Mouse (Mus musculus): ENCODE results near the gene Amot. TPM values are rescaled to one million over a fixed set of nuclear protein-coding genes. Genes with fewer than 3 reads are reported as not detected.

Gene Amot
- total RNA-seq, 2 experiments from 2014 or later = 20.3 to 22.4 TPM

- DNase-seq (ENCODE audit: low spot score in 2 of 2) = no peak
Observed at GRCm38 (mm10) chrX:145483486-145484055, 21.4 kb downstream of the Amot start.

DNA sequence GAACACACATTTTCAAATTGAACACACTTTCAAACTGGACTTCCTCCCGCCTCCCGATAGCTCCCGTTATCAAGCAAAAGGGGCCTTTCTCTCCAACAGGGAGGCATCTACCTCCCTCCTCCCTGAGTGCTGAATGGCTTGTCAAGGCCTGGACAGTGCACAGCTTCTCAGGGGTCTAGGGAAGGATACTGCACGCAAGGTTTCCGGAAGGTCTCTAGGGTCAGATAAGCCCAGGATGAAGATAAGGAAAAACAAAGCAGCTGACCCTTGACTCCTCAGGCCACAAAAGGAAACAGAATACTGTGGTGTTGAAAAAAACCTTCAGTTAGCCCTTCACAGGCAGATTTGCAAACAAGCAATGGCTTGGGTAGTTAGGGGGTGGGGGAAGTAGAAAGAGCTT, 22.6 kb downstream of the Amot start:
- DNase-seq (ENCODE audit: low spot score in 2 of 2) = no peak

- no peak for DNase-seq (ENCODE audit: low spot score in 2 of 2)
Observed at GRCm38 (mm10) chrX:145479942-145480341, 25.0 kb downstream of the Amot start.

GRCm38 (mm10) chrX:145477725-145478194, 27.2 kb downstream of the Amot start:
- peak in 1 of 2 experiments; percentile 4 for DNase-seq (ENCODE audit: low spot score in 2 of 2)

GRCm38 (mm10) chrX:145477003-145477724, 27.8 kb downstream of the Amot start:
- no peak for DNase-seq (ENCODE audit: low spot score in 2 of 2)

DNA sequence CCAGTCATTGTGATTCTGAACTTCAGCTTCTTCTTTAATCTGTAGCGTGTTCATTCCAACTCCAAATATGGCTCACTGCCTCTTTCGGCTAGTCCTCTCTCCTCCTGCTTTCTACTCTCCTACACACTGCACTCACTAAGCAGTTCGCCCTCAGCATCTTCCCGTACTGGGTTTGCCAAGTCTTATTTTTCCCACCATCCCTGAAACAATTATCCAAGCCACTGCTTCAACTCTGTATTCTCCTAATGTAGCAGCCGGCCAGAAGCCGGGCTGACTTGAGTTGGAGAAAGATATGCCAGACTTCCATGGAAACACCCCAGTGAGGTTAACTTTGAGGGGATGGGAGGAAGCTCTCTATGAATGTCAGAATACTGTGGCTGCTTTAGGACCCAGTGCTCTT, 36.7 kb downstream of the Amot start:
- no peak for DNase-seq (ENCODE audit: low spot score in 2 of 2)

GRCm38 (mm10) chrX:145463524-145463923, 41.5 kb downstream of the Amot start:
- no peak for DNase-seq (ENCODE audit: low spot score in 2 of 2)

DNA sequence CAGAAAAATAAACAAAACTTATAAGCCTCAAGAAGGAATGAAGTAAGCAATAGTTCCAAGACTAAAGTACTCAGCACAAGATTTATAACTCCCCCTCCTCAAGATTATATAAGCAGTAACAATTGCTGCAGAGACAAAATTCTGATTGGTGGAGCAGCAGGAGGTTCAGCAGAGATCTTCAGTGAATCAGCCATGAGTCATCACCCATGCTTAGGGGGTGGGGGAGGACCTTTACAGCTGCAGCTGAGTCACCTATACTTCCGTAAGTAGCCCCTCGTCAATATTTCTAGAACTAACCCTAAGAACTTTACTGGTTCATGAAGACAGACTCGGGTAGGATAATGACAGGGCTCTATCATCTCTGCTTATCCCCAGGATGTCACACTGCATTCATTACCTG, 43.6 kb downstream of the Amot start:
- DNase-seq (ENCODE audit: low spot score in 2 of 2) = no peak

DNA sequence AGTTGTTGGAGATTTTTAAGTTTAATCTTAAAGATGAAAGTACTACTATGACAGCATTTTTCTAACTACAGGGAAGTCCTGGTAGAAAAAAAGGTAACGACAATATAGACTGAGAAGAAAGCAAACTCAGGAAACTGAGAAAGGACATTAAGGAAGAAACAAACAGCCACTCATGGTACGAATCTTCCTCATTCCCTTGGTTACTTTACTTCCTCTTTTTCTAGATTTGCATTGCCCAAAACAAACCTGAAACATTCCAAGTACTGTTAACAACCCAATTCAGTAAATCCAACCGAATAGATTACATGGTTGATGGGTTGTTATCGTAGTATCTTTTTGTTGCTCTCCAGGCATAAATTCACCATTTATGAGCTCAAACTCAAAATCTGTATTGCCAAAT, 48.7 kb downstream of the Amot start:
- DNase-seq (ENCODE audit: low spot score in 2 of 2) = no peak

DNA sequence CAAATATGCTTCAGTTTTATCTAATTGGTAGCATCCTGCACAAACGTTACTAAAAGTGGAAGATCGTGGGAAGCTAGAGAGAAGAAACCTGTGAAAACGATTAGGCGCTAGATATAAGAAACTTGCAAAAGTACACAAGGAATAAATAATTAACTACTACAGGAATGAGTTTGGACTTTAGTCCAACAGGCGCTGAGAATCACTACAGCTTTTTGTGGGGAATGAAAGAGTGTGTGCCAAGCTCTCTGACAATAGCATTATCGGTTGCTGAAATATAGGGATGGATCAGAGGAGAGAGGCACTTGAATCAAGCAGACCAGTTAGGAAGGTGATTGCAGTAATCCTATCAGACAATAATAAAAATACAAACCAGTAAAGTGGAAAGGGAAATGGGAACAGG, 49.4 kb downstream of the Amot start:
- DNase-seq (ENCODE audit: low spot score in 2 of 2) = no peak

DNA sequence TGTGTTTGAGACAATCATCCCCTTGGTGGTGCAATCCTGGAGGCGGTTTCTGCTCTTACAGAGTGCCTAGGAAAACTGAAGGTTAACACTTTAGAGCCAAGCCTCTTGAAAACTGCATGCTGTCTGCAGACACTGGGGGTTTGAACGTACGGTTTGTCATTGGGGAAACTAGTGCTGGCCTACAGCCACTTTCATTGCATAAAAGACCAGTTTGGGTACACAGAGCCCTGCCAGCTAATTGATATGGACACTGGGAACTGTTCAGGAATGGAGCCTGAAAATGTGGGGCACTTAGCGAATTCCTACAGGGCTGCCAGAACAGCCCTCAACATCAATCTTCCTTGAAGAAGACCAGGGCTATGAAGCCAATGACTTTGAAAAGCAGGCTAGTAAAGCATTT, 50.2 kb downstream of the Amot start:
- DNase-seq (ENCODE audit: low spot score in 2 of 2) = no peak

GRCm38 (mm10) chrX:145441526-145441925, 63.5 kb downstream of the Amot start:
- DNase-seq (ENCODE audit: low spot score in 2 of 2) = no peak

GRCm38 (mm10) chrX:145433652-145434051, 71.3 kb downstream of the Amot start:
- DNase-seq (ENCODE audit: low spot score in 2 of 2) = no peak

DNA sequence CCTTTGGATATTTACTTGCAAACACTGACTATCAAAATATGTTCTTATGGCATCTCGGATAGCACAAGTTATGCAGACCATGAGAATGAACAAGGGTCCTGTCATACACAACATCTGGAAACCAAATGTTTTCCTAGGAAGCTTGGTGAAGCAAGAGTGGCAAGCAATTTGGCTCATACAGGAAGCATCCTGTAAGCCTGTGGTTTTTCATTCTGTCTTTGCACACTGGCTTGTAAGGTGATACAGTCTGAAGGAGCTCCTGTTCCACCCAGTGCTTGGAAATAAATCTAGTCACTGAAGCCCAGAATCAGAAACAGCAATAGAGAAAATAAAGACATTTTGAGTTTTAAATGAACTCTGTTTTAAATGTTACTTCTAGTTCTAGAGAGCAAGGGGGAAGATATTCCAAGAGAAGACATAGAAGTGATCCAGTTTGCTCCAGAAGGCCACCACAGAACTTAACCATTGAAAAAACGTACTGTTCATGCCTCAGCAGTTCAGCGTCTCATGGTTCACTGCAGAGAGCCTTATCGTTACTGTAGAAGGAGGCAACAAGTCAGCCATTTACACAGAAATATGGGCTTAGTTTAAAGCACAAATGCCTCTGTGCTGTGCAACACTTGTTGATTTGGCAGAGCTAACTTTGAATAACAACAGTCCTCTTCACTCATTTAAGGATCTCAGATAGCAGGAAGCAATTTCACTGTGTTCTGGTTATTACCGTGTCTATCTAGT, 74.0 kb downstream of the Amot start:
- DNase-seq (ENCODE audit: low spot score in 2 of 2) = no peak

DNA sequence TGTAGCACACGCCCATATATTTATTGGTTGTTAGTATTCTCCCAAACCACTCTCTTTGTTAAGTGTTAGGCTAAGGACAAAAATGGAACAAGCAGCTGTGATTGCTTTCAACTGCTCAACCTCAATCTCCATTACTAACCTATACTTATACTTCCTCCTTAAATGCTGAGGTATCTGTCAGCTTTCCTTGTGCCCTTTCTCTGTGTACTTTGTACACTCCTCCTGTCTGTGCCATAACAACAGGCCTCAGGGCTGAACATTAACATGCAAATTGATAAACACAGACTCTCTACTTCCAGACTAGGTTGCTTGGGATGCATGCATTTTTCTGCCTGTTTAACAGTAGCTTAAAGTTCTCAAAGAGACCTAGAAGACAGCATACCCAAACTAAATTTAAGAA, 76.2 kb downstream of the Amot start:
- DNase-seq (ENCODE audit: low spot score in 2 of 2) = no peak

- DNase-seq (ENCODE audit: low spot score in 2 of 2) = no peak
Observed at GRCm38 (mm10) chrX:145424026-145424425, 81.0 kb downstream of the Amot start.

DNA sequence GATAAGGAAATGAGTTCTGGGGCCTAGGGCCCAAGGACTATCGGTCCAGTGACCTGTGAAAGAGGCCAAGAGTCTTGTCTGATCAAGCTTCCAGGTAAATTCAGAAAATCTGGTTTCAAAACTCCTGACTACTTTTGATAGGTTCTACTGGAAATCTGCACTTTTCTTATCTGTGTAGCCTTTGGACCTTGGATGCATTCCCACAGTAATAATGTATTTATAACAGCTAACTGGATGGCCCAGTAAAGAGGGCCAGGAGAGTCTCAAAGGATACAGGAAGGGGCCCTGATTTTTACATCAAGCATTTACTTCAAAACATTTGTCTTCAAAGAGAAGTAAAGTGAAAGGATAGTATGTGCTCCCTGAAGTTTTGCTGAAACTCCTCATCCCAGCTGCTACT, 90.7 kb downstream of the Amot start:
- no peak for DNase-seq (ENCODE audit: low spot score in 2 of 2)

DNA sequence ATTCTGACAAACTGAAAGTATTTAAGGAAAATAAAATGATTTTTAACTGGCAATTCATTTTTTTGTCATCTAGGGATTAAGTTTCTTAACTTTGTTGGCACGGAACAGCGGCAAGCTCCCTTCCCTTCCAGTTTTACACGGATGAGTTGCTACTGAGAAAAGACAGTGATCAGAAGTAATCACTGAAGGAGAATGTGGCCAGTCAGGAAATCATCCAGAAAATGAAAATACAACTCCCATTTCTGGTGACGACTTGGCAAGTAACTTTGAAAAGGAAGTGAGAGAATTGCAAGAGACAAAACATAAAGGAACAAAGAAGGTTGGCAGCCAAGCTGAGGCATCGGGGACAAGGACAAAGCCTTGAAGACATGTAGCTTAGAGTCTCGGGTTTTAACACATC, 93.6 kb downstream of the Amot start:
- DNase-seq (ENCODE audit: low spot score in 2 of 2) = no peak

DNA sequence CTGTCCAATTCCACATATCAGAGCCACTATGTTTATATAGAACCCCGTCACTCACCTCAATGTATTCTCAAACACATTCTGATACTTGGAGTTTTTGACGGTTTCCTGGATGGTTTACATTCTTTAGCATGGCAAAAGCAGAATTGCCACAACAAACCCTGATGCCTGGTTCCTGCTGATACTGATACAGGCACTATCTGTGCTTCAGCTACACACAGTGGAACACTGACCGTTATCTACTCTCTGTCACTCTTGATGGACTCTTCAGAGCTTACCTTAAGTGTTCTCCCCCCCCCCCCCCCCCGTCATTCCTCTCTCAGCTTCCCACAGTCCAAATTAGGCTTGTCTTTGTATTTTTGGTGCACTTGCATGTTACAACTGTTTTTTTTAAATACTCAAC, 98.9 kb downstream of the Amot start:
- DNase-seq (ENCODE audit: low spot score in 2 of 2) = no peak

- no peak for DNase-seq (ENCODE audit: low spot score in 2 of 2)
Observed at GRCm38 (mm10) chrX:145401926-145402325, 103.1 kb downstream of the Amot start.

GRCm38 (mm10) chrX:145399236-145399635, 105.7 kb downstream of the Amot start:
- peak in 1 of 2 experiments; percentile 8 for DNase-seq (ENCODE audit: low spot score in 2 of 2)
